Mouse (Mus musculus) fat pad, adult 2 months (tissue): Measurements from ENCODE around the gene Rpl13a.
A peak's percentile ranks its signal among the peaks of the same experiment; 100 is the strongest.
"Not testable (repeated sequence)": the region's sequence is repeated elsewhere in the genome, so short reads cannot be mapped to it uniquely, and the experiment has no call there.

Experiments
- DNase-seq: peaks from one replicate; pipeline ENCODE4 v3.0.0-alpha.2; 2011; ENCODE audit warnings: low read depth, low spot score; ENCODE audit errors: extremely low read depth

The Rpl13a gene

GRCm38 (mm10) chr7:45157459-45157858 lies 28.9 kb upstream of the Rpl13a start:
- no peak for DNase-seq

- no peak for DNase-seq
Measured at GRCm38 (mm10) chr7:45156206-45156605, 27.6 kb upstream of the Rpl13a start.

GRCm38 (mm10) chr7:45155590-45155989 lies 27.0 kb upstream of the Rpl13a start:
- no peak for DNase-seq

GRCm38 (mm10) chr7:45154993-45155514 lies 26.5 kb upstream of the Rpl13a start:
- DNase-seq: no peak

- DNase-seq: peak; percentile 47
Measured at GRCm38 (mm10) chr7:45154096-45154992, 25.8 kb upstream of the Rpl13a start, which contains the start of the genes Pih1d1 and Aldh16a1. Gene Pih1d1 (plus strand): TSS chr7:45154303. Gene Aldh16a1 (minus strand): TSS chr7:45154584.

GRCm38 (mm10) chr7:45153586-45153985 lies 25.0 kb upstream of the Rpl13a start:
- no peak for DNase-seq

GRCm38 (mm10) chr7:45153052-45153451 lies 24.5 kb upstream of the Rpl13a start:
- not testable (repeated sequence) for DNase-seq

GRCm38 (mm10) chr7:45151303-45151702 lies 22.7 kb upstream of the Rpl13a start:
- DNase-seq: no peak

- DNase-seq: no peak
Measured at GRCm38 (mm10) chr7:45150321-45150720, 21.8 kb upstream of the Rpl13a start.

GRCm38 (mm10) chr7:45149545-45149944 lies 21.0 kb upstream of the Rpl13a start:
- DNase-seq: no peak

- DNase-seq: no peak
Measured at GRCm38 (mm10) chr7:45148534-45149098, 20.1 kb upstream of the Rpl13a start.

GRCm38 (mm10) chr7:45147899-45148298 lies 19.3 kb upstream of the Rpl13a start:
- DNase-seq: no peak

GRCm38 (mm10) chr7:45147267-45147666 lies 18.7 kb upstream of the Rpl13a start:
- DNase-seq: no peak

- DNase-seq: no peak
Measured at GRCm38 (mm10) chr7:45145460-45145859, 16.9 kb upstream of the Rpl13a start.

- no peak for DNase-seq
Measured at GRCm38 (mm10) chr7:45144368-45145174, 16.0 kb upstream of the Rpl13a start.

GRCm38 (mm10) chr7:45141914-45142313 lies 13.4 kb upstream of the Rpl13a start:
- no peak for DNase-seq

- DNase-seq: no peak
Measured at GRCm38 (mm10) chr7:45141319-45141718, 12.8 kb upstream of the Rpl13a start.

GRCm38 (mm10) chr7:45139904-45140723 lies 11.6 kb upstream of the Rpl13a start:
- peak; percentile 72 for DNase-seq

GRCm38 (mm10) chr7:45138403-45138802 lies 9.8 kb upstream of the Rpl13a start:
- no peak for DNase-seq
